Mouse (Mus musculus): ENCODE results near the gene Sec23b.
A peak's percentile ranks its signal among the peaks of the same experiment; 100 is the strongest.
"Not testable (repeated sequence)": the region's sequence is repeated elsewhere in the genome, so short reads cannot be mapped to it uniquely, and the experiment has no call there.

Gene Sec23b

DNA sequence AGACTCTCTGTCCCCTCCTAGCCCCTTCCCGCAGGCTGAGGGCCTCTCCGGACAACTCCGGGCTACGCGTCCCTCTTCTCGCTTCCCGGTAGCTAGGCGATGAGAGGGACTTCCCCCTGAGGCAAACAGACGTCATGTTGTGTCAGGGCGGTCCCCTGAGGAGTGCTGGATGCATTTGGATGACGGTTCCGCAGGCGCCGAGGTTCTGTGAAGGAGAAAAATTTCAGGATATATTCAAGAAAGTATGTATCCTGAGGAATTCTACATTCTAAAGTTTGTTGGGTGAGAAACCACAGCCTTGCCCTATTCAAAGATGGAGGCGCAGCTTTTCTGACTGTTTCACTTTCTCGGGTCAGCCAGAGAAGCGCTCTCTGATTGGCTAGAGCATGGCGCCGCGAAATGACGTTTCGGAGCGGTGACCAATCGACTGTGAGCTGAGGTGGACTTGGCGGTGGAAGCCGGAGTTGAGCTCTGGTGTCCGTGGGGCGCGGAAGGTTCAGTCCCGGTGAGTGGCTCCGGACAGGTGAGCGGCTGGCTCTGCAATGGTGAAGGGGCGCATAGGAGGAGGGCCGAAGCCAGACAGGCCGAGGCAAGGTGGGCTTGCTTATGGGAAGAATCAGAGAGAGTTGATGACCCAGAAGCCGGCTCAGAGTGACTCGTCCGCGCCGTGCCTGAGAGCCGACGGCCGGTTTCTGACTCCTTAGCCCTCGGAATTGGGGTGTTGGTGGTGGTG, at the start of gene Sec23b:
Gene Sec23b (plus strand): TSS at position 410 of the 733 bp plus-strand sequence.
- peak; percentile 98 for ATAC-seq (ENCODE audit: low TSS enrichment)

- peak; percentile 93 for ATAC-seq (ENCODE audit: low TSS enrichment)
Measured at GRCm38 (mm10) chr2:144514619-144515018, 41.4 kb upstream of the Sec23b start.

DNA sequence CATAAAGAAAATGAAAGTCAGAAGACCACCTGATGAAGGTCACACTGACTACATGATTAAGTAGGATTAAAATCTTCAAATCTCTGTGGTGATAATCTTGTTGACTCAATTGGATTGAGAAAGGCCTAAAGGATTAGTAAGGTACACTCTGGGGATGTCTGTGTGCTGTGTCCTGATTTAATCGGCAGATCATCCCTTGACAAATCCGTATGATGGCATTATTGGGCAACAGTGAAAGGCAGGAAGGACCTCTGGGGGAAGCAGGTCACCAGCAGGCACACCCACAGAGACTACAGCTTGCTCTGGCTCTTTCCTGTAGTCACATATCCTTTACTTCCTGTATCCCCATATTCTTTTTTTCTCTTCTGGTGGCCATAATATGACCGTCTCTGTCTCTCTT, 36.3 kb upstream of the Sec23b start:
- ATAC-seq (ENCODE audit: low TSS enrichment) = no peak

GRCm38 (mm10) chr2:144525856-144526255, 30.2 kb upstream of the Sec23b start:
- no peak for ATAC-seq (ENCODE audit: low TSS enrichment)

GRCm38 (mm10) chr2:144526981-144527820, 28.8 kb upstream of the Sec23b start, which contains the start of the genes Dzank1 and Polr3f:
TSS of gene Dzank1 (minus strand) at chr2:144527414.
TSS of gene Polr3f (plus strand) at chr2:144527718.
- ATAC-seq (ENCODE audit: low TSS enrichment) = peak; percentile 95

DNA sequence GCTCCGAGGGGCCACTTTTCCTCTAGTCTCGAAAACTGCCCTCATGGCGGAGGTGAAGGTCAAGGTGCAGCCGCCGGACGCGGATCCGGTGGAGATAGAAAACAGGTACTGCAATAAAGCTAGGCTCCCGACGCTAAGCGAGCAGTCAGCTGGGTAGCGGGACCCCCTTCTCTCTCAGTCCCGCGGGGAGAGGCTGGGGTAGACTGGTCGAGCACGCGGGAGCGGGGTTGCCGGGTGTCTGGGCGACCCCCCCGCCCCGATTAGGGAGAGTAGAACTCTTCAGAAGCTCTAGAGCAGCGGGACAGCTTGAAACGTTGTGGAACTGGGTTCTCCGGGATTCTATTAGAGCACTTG, 28.2 kb upstream of the Sec23b start:
- ATAC-seq (ENCODE audit: low TSS enrichment) = peak; percentile 31

DNA sequence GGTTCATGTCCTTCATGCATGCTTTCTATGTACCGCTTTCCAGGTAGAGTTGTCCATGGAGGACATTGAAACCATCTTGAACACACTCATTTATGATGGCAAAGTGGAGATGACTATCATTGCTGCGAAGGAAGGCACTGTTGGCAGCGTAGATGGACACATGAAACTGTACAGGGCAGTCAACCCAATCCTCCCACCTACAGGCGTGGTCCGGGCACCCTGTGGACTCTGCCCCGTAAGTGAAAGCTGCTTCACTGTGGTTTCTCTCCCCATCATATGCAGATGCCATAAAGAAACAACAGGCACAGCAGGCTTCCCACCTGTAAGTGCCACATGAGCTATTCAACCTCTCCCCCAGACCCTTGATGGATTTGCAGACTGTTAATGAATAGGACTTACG, 18.9 kb upstream of the Sec23b start:
- no peak for ATAC-seq (ENCODE audit: low TSS enrichment)

- ATAC-seq (ENCODE audit: low TSS enrichment) = no peak
Measured at GRCm38 (mm10) chr2:144541246-144541645, 14.8 kb upstream of the Sec23b start.

- no peak for ATAC-seq (ENCODE audit: low TSS enrichment)
Measured at GRCm38 (mm10) chr2:144543670-144544069, 12.4 kb upstream of the Sec23b start.

GRCm38 (mm10) chr2:144544630-144545029, 11.4 kb upstream of the Sec23b start:
- no peak for ATAC-seq (ENCODE audit: low TSS enrichment)

- ATAC-seq (ENCODE audit: low TSS enrichment) = no peak
Measured at GRCm38 (mm10) chr2:144545061-144545460, 11.0 kb upstream of the Sec23b start.

- no peak for ATAC-seq (ENCODE audit: low TSS enrichment)
Measured at GRCm38 (mm10) chr2:144545481-144545880, 10.5 kb upstream of the Sec23b start.

GRCm38 (mm10) chr2:144547559-144547958, 8.5 kb upstream of the Sec23b start:
- ATAC-seq (ENCODE audit: low TSS enrichment) = no peak

GRCm38 (mm10) chr2:144550529-144550928, 5.5 kb upstream of the Sec23b start, which contains the start of gene Rbbp9:
TSS of gene Rbbp9 (minus strand) at chr2:144550869.
- peak; percentile 93 for ATAC-seq (ENCODE audit: low TSS enrichment)

DNA sequence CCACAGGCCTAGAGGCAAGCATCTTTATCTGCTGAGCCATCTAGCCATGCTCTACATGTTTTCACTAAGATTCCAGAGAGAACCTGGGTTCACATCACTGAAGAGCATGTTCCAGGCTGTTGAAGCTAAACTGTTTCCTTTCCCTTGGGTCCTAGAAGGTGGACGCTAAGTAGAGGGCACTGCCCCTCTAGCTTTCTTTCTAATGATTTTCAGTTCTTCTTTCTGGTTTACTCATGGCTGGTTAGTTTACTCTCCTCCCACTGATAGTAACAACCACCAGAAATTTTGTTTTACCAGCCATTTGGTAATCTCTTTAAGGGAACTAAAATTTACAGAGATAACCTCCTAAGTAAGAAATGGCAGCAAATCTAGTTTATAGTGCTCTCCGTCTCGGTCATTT, 2.1 kb upstream of the Sec23b start:
- ATAC-seq (ENCODE audit: low TSS enrichment) = no peak

- no peak for ATAC-seq (ENCODE audit: low TSS enrichment)
Measured at GRCm38 (mm10) chr2:144555286-144555819, 676 bp upstream of the Sec23b start.

- ATAC-seq (ENCODE audit: low TSS enrichment) = no peak
Measured at GRCm38 (mm10) chr2:144588723-144589122, 32.7 kb downstream of the Sec23b start.

- ATAC-seq (ENCODE audit: low TSS enrichment) = not testable (repeated sequence)
Measured at GRCm38 (mm10) chr2:144593036-144593435, 37.0 kb downstream of the Sec23b start.

DNA sequence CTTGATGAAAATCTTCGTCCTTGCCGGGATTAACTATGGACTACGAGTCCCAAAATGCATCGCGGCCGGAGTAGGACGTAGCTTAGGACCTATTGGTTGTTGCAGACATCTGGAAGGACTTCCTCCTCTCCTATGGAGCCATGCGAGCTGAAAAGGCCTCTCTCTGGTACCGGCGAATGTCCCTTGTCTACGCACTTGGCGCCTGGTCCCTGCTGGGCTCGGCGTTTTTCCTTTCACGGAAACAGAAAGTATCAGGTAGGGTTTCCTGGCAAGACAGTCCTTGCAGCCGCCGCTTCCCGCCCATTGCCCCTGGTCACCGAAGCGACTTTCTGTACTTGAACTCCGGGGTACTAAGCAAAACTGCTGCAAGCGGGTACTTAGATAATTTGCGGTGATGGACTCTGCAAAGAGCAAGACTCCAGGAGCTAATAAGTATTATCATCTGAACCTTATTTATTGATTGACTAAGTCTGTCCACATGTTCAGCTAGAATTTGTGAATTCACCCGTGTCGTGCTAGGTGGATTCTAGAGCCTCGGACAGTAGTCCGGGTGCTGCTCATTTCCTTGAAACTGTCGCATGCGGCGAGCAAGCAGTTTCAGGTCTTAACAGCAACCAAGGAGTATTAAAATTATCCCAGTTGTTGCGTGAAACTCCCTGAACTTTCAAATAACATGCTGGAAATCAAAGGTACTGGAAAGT, 38.1 kb downstream of the Sec23b start, which contains the start of gene Smim26:
Gene Smim26 (plus strand): TSS at position 104 of the 701 bp plus-strand sequence.
- ATAC-seq (ENCODE audit: low TSS enrichment) = peak; percentile 99

DNA sequence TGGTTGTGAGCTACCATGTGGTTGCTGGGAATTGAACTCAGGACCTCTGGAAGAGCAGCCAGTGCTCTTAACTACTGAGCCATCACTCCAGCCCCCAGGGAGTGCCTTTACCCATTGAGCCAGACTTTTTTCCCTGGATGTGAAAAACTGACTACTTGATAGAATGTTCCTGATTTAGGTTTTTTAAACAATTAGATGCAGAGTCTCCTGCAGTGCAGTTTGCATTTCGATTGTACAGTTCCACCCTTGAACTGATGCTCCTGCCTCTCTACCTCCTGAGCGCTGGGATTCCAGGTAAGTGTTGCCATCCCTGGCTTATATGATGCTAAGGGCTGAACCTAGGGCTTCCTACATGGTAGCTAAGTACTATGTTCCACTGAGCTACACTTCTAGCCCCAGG, 42.0 kb downstream of the Sec23b start:
- ATAC-seq (ENCODE audit: low TSS enrichment) = no peak

- ATAC-seq (ENCODE audit: low TSS enrichment) = peak; percentile 92
Measured at GRCm38 (mm10) chr2:144599831-144600687, 44.0 kb downstream of the Sec23b start, which contains the start of gene Dtd1. TSS of gene Dtd1 (plus strand) at chr2:144599897.

All from frontal cortex, adult (tissue).